Mouse (Mus musculus) hindbrain, postnatal 0 days (tissue): ENCODE data around the gene Chd2. TPM values are rescaled to one million over a fixed set of nuclear protein-coding genes. Genes with fewer than 3 reads are reported as not detected.

Source experiments
- ATAC-seq: fragments of 200-750 bp; cut with Nextera tagmentation; 2 replicates; pipeline ENCODE4 v1.8.0; 2017; ENCODE audit warnings: mild to moderate bottlenecking, moderate TSS enrichment, moderate library complexity
- DNase-seq: peaks from one replicate; pipeline ENCODE4 v3.0.0-alpha.2; 2015; ENCODE audit warnings: low spot score
- H3K27ac ChIP-seq: fragments of 300-500 bp; sonication (generic); 2 replicates; pipeline ENCODE4 v1.5.1; 2014; ENCODE audit warnings: mild to moderate bottlenecking
- H3K27me3 ChIP-seq: fragments of 300-500 bp; sonication (generic); 2 replicates; pipeline ENCODE4 v1.6.1; 2014; ENCODE audit warnings: low read length, mixed read lengths; ENCODE audit not compliant: insufficient read depth
- H3K36me3 ChIP-seq: fragments of 300-500 bp; sonication (generic); 2 replicates; pipeline ENCODE4 v1.6.1; 2014; ENCODE audit warnings: low read length, mixed read lengths; ENCODE audit not compliant: insufficient read depth
- H3K4me1 ChIP-seq: fragments of 300-500 bp; sonication (generic); 2 replicates; pipeline ENCODE4 v1.6.1; 2014; ENCODE audit warnings: antibody characterized with exemption, low read length, mixed read lengths; ENCODE audit not compliant: insufficient read depth
- H3K4me2 ChIP-seq: fragments of 300-500 bp; sonication (generic); 2 replicates; pipeline ENCODE4 v1.6.1; 2014; ENCODE audit warnings: low read depth, mild to moderate bottlenecking, low read length, moderate library complexity, mixed read lengths
- H3K4me3 ChIP-seq: fragments of 300-500 bp; sonication (generic); 2 replicates; pipeline ENCODE4 v1.5.1; 2014; ENCODE audit warnings: low read length
- H3K9ac ChIP-seq: fragments of 300-500 bp; sonication (generic); replicated peaks from 2 replicates; pipeline ENCODE4 v1.6.1; 2014; ENCODE audit warnings: mild to moderate bottlenecking, low read length, moderate library complexity, mixed read lengths
- H3K9me3 ChIP-seq: fragments of 300-500 bp; sonication (generic); 2 replicates; pipeline ENCODE4 v1.6.1; 2016; ENCODE audit warnings: low read length, mixed read lengths
- CTCF ChIP-seq: IDR thresholded peaks from 2 replicates; pipeline ENCODE4 v1.5.1; 2016; ENCODE audit warnings: antibody characterized with exemption, control low read depth, low read depth
- WGBS: fragments of 180-500 bp; shearing (Covaris S2); extraction: QIAGEN DNeasy Blood & Tissue Kit; methylation state at CpG from one replicate; pipeline ENCODE4 v1.1.7; 2014; 5-methylcytosine and 5-hydroxymethylcytosine counted together
- polyA plus RNA-seq: library from polyadenylated mRNA; unstranded; fragments of >200 nt; fragmentation: Nextera tagmentation; extraction: Ambion mirVana; gene quantifications from 2 replicates; pipeline ENCODE4 v1.2.1, GENCODE M21; 2015
- total RNA-seq: library from RNA; depleted of rRNA; stranded (reverse); fragments of >200 nt; gene quantifications from 2 replicates; pipeline ENCODE4 v1.2.3, GENCODE M21; 2014

The Chd2 gene
- total and polyA plus RNA-seq, 2 experiments from 2014 or later, result 33.4 to 36.1 TPM

- peaks cover 58% of the 10 kb centered on the region for H3K36me3 ChIP-seq
- H3K9me3 ChIP-seq, result no peaks in the 10 kb centered on the region
- H3K4me2 ChIP-seq, result no peak overlapping the region
- DNase-seq, result no peak
- no peak overlapping the region for H3K4me3 ChIP-seq
- no peaks in the 10 kb centered on the region for H3K27me3 ChIP-seq
- 87% methylated on average over 5 of the region's 5 CpGs for WGBS
- no peak for ATAC-seq
- H3K9ac ChIP-seq, result no peak overlapping the region
- no peaks in the 10 kb centered on the region for H3K4me1 ChIP-seq
- no peak overlapping the region for H3K27ac ChIP-seq
- TF ChIP-seq CTCF, result no peak
These were observed 52.4 kb downstream of the Chd2 start for GRCm38 (mm10) chr7:73489261-73489660.

- ATAC-seq, result no peak
- no peak for DNase-seq
- peaks cover 55% of the 10 kb centered on the region for H3K36me3 ChIP-seq
- H3K27me3 ChIP-seq, result no peaks in the 10 kb centered on the region
- H3K9ac ChIP-seq, result no peak overlapping the region
- no peak overlapping the region for H3K4me3 ChIP-seq
- H3K4me2 ChIP-seq, result no peak overlapping the region
- no peaks in the 10 kb centered on the region for H3K9me3 ChIP-seq
- no peak overlapping the region for H3K27ac ChIP-seq
- no peaks in the 10 kb centered on the region for H3K4me1 ChIP-seq
- no peak for TF ChIP-seq CTCF
- 88% methylated on average over 6 of the region's 6 CpGs for WGBS
These were observed 60.5 kb downstream of the Chd2 start for GRCm38 (mm10) chr7:73481094-73481493.

- H3K27ac ChIP-seq, result no peak overlapping the region
- 84% methylated on average over 3 of the region's 3 CpGs for WGBS
- no peaks in the 10 kb centered on the region for H3K9me3 ChIP-seq
- ATAC-seq (no peak), DNase-seq (no peak)
- H3K4me3 ChIP-seq, result no peak overlapping the region
- H3K4me2 ChIP-seq, result no peak overlapping the region
- H3K9ac ChIP-seq, result no peak overlapping the region
- H3K27me3 ChIP-seq, result no peaks in the 10 kb centered on the region
- H3K4me1 ChIP-seq, result no peaks in the 10 kb centered on the region
- H3K36me3 ChIP-seq, result peaks cover 63% of the 10 kb centered on the region
- TF ChIP-seq CTCF, result no peak
These were observed 62.1 kb downstream of the Chd2 start for GRCm38 (mm10) chr7:73479506-73479905.

- 87% methylated on average over 11 of the region's 11 CpGs for WGBS
- Histone ChIP-seq H3K27me3 (no peaks in the 10 kb centered on the region), H3K36me3 (peaks cover 68% of the 10 kb centered on the region), H3K9me3 (no peaks in the 10 kb centered on the region), H3K4me1 (no peaks in the 10 kb centered on the region), H3K9ac (no peak overlapping the region), H3K4me2 (no peak overlapping the region), H3K4me3 (no peak overlapping the region), H3K27ac (no peak overlapping the region)
- DNase-seq, result no peak
- TF ChIP-seq CTCF, result no peak
- ATAC-seq, result no peak
These were observed 63.2 kb downstream of the Chd2 start for GRCm38 (mm10) chr7:73478157-73479058.

GRCm38 (mm10) chr7:73467741-73468140, 73.9 kb downstream of the Chd2 start:
- DNase-seq (no peak), ATAC-seq (no peak)
- H3K36me3 ChIP-seq, result peaks cover 72% of the 10 kb centered on the region
- H3K4me3 ChIP-seq, result no peak overlapping the region
- no peaks in the 10 kb centered on the region for H3K4me1 ChIP-seq
- no peak overlapping the region for H3K9ac ChIP-seq
- no peaks in the 10 kb centered on the region for H3K9me3 ChIP-seq
- 95% methylated on average over 3 of the region's 3 CpGs for WGBS
- H3K27me3 ChIP-seq, result no peaks in the 10 kb centered on the region
- TF ChIP-seq CTCF, result no peak
- H3K4me2 ChIP-seq, result no peak overlapping the region
- H3K27ac ChIP-seq, result no peak overlapping the region

- no peak for TF ChIP-seq CTCF
- ATAC-seq (no peak), DNase-seq (no peak)
- Histone ChIP-seq H3K9me3 (no peaks in the 10 kb centered on the region), H3K36me3 (peaks cover 70% of the 10 kb centered on the region), H3K4me2 (no peak overlapping the region), H3K9ac (no peak overlapping the region), H3K4me1 (no peaks in the 10 kb centered on the region), H3K27ac (no peak overlapping the region), H3K27me3 (no peaks in the 10 kb centered on the region), H3K4me3 (no peak overlapping the region)
- 74% methylated on average over 2 of the region's 2 CpGs for WGBS
These were observed 78.1 kb downstream of the Chd2 start for GRCm38 (mm10) chr7:73463546-73463945.

- Histone ChIP-seq H3K27me3 (no peaks in the 10 kb centered on the region), H3K36me3 (peaks cover 64% of the 10 kb centered on the region), H3K9ac (no peak overlapping the region), H3K9me3 (no peaks in the 10 kb centered on the region), H3K4me3 (no peak overlapping the region), H3K4me2 (no peak overlapping the region), H3K27ac (peak overlapping the region; percentile 15; the same call in 1 of the 2 replicates), H3K4me1 (no peaks in the 10 kb centered on the region)
- DNase-seq, result no peak
- no peak for TF ChIP-seq CTCF
- no peak for ATAC-seq
- 84% methylated on average over 12 of the region's 12 CpGs for WGBS
These were observed 87.5 kb downstream of the Chd2 start for GRCm38 (mm10) chr7:73454113-73454512.
